Mouse (Mus musculus) kidney, adult 2 months (tissue): Measurements from ENCODE around the gene Scgb1b7. TPM values are rescaled to one million over a fixed set of nuclear protein-coding genes. Genes with fewer than 3 reads are reported as not detected.
"Not testable (repeated sequence)": the region's sequence is repeated elsewhere in the genome, so short reads cannot be mapped to it uniquely, and the experiment has no call there.

Experiments
- DNase-seq: peaks from one replicate; pipeline ENCODE4 v3.0.0; 2021
- H3K27ac ChIP-seq: fragments of 200-500 bp; 2 replicates; pipeline ENCODE4 v1.5.1; 2012; ENCODE audit warnings: low read depth, low read length, control low read depth, inconsistent platforms; ENCODE audit not compliant: insufficient read depth
- H3K27me3 ChIP-seq: fragments of 200-500 bp; replicated peaks from 2 replicates; pipeline ENCODE4 v1.6.1; 2012; ENCODE audit warnings: mild to moderate bottlenecking, moderate library complexity, low read length, inconsistent platforms; ENCODE audit not compliant: control insufficient read depth, insufficient read depth
- H3K36me3 ChIP-seq: fragments of 200-500 bp; 2 replicates; pipeline ENCODE4 v1.6.1; 2012; ENCODE audit warnings: mild to moderate bottlenecking, moderate library complexity, low read length, inconsistent platforms; ENCODE audit not compliant: control insufficient read depth, insufficient read depth
- H3K4me1 ChIP-seq: fragments of 200-500 bp; 2 replicates; pipeline ENCODE4 v1.6.1; 2011; ENCODE audit warnings: low read length; ENCODE audit not compliant: control insufficient read depth, insufficient read depth
- H3K4me3 ChIP-seq: fragments of 200-500 bp; 2 replicates; pipeline ENCODE4 v1.5.1; 2011; ENCODE audit warnings: mild to moderate bottlenecking, low read depth, low read length, control low read depth; ENCODE audit not compliant: insufficient read depth
- WGBS: fragments of 180-500 bp; shearing (Covaris S2); methylation state at CpG from one replicate; pipeline ENCODE4 v1.1.7; 2018; 5-methylcytosine and 5-hydroxymethylcytosine counted together
- polyA plus RNA-seq: library from polyadenylated mRNA; depleted of rRNA; stranded (reverse); fragments of >200 nt; gene quantifications from 2 replicates; pipeline ENCODE4 v1.2.3, GENCODE M21; 2012; rRNA removed

The Scgb1b7 gene
- polyA plus RNA-seq = not detected in 2 replicates

- not testable (repeated sequence) for H3K4me3 ChIP-seq, H3K27ac ChIP-seq, H3K36me3 ChIP-seq, H3K4me1 ChIP-seq, DNase-seq, H3K27me3 ChIP-seq
- 71% methylated on average over 5 of the region's 5 CpGs for WGBS
Measured at GRCm38 (mm10) chr7:31712365-31712764, at the start of gene Scgb1b7. Gene Scgb1b7, plus strand, starts transcription at chr7:31712665.

- H3K27ac ChIP-seq, H3K4me1 ChIP-seq, H3K4me3 ChIP-seq, H3K36me3 ChIP-seq, DNase-seq, H3K27me3 ChIP-seq: not testable (repeated sequence)
Measured at GRCm38 (mm10) chr7:31705657-31706056, 6.8 kb upstream of the Scgb1b7 start, which contains the start of gene Scgb2b7. Gene Scgb2b7, minus strand, starts transcription at chr7:31705757.

Other genes starting within 250 kb of the Scgb1b7 start
- not detected in 2 replicates for gene Scgb2b7, start 6.9 kb upstream of the Scgb1b7 start, polyA plus RNA-seq